Mouse (Mus musculus) neural tube, postnatal 0 days (tissue): ENCODE results near the gene Lingo3. TPM values are rescaled to one million over a fixed set of nuclear protein-coding genes. Genes with fewer than 3 reads are reported as not detected.
A peak's percentile ranks its signal among the peaks of the same experiment; 100 is the strongest.

Experiments used
- microRNA counts: library from miRNA; unstranded; fragments of <30 nt; microRNA quantifications from one replicate; lab custom pipeline; 2015
- microRNA-seq: library from miRNA; unstranded; fragments of <30 nt; microRNA quantifications from one replicate; pipeline ENCODE4, GENCODE M21; 2016
- polyA plus RNA-seq: library from polyadenylated mRNA; unstranded; fragments of >200 nt; fragmentation: Nextera tagmentation; extraction: Ambion mirVana; gene quantifications from 2 replicates; pipeline ENCODE4 v1.2.1, GENCODE M21; 2015

The Lingo3 gene
- polyA plus RNA-seq, result 28.9 and 30.1 TPM in 2 replicates

DNA sequence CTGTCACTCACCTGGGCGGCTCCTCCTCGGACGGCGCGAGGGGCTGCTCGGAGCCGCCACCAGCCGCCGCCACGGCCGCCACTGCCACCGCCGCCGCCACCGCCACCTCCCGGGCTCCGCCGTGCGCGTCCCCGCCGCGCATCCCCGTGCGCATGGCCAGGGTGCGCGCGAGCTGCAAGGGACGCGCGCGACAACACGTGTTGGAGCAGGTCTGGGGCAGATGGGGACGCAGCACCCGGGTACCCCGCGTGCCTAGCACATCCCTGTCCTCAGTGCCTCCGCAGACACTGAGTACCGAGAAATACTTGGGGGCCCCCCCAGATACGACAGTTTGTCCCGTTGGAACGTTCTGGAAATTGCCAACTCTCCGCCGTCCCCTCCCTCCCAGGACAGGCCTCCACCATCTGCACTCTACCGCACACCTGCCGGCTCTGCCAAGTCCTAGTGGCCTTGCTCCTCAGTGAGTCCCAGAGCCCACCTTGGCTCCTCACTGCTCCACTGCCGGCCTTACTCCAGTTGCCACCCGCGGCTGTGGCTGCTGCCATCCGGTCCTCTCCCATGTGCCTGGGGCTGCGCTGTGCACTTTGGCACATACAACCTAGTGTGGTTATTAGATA is at the start of gene Lingo3:
Lingo3 (minus strand) TSS at position 109 of the 617 bp plus-strand sequence.

DNA sequence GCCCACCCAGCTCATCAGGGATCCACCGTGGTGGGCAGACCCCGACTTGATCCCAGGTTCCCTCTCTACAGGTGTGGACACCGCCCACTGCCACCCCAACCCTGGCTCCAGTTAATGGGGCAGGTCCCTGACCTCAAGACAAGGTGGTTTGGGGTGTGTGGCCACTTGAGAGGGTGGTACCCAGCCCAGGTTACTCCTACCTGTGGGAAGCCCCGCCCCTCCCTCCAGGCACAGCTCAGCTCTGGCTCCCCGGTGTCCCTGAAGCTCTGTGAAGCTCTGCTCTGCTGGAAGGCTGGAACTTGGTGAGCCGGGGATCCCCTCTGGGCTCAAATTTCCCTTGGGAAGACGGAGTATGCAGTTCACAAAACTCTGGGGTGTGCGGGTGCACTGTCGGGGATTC is 27.7 kb upstream of the Lingo3 start, which contains the start of gene Tmprss9:
Tmprss9 (plus strand) TSS at position 268 of the 400 bp plus-strand sequence.

DNA sequence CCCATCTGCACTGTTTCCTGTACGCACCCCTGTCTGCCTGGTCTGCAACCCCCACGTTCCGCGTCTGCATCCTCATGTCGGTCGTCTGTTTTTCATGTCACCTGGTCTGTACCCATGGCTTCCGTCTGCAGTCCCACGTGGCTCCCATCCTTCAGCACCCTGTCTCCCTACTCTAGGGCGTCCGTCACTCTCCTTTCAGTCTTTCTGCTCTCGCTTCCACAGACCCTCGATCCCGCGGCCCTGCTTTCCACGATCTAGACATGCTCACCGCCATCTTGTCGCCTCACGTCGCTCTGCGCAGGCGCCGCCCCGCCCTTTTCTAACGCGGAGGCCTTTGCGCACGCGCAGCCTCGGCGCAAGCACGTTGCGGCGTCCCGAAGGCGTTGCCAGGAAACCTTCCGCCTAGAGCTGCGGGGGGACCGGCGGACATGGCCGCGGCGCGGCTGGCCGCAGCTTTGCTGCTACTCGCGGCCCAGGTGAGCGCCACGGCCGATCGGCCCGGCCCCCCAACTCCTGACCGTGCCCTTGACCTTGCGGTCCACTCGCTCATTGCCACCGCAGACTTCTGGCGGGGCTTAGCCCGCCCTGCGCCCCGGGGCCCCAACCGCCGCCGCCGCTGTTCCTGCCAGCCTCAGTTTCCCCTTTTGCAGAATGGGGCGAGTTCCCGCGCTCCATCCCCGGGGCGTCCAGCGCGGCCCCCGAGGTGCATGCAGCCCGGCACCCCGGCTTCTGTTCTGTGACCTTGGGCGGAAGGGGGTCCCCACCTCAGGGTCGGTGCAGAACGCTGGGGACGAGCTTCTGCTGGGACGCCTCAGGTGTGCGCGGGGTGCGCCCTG is 11.3 kb upstream of the Lingo3 start, which contains the start of the genes Lsm7 and Sppl2b:
Lsm7 (minus strand) TSS at position 297 of the 836 bp plus-strand sequence.
Sppl2b (plus strand) TSS at position 363 of the 836 bp plus-strand sequence.

DNA sequence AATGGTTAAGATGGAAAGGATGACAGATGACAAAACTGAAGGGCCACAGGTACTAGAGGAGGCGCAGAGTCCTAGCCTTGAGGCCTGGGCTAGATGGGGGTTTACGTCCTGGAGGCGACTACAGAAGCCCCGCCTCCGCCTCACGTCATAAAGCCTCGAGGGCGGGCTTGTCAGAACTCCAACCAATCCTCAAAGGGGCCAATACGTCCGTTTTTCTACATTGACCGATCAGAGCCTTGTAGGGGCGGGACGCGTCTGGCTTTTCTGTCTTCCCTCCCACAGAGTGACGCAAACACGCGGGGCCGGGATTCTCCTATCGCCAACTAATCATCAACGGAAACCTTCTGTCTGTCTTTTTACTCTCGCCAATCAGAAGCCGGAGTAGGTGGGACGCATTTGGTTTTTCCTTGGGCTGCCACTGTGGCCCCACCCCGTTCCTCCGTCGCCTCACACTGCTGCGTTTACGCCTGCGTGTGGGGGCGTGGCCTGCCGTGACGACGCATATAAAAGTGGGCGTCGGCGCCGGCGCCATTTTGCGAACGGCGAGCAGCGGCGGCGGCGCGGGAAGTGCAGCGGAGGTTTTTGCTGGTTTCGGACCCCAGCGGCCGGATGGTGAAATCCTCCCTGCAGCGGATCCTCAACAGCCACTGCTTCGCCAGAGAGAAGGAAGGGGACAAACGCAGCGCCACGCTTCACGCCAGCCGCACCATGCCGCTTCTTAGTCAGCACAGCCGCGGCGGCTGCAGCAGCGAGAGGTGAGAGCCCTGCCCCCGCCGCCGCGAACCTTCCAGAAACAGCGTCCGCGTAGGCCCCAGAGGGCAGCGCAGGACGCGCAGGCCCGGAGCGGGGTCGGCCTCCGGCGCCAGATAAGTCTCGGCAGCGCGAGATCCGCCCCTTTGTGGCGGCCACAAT is 17.4 kb downstream of the Lingo3 start, which contains the start of gene Oaz1:
Oaz1 (plus strand) TSS at position 506 of the 912 bp plus-strand sequence.

DNA sequence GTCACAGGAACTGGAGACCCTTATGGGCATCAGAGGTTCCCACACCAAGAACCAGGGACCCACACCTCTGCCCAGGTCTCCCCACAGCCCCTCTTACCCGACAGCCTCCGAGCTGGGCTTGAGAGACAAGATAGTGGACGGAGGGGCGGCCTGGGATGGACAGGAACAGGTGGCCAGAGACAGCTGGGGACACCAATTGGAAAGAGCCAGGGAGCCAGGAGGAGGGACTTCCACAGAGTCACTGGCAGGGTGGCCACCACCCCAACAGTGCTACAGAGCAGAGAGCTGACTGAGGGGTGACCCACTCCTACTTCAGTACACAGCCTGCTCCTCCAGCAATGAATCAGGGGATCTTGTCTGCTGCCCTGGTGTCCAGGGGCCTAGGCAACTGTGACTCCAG is 30.5 kb downstream of the Lingo3 start, which contains the start of gene Jsrp1:
Jsrp1 (minus strand) TSS at position 133 of the 400 bp plus-strand sequence.

DNA sequence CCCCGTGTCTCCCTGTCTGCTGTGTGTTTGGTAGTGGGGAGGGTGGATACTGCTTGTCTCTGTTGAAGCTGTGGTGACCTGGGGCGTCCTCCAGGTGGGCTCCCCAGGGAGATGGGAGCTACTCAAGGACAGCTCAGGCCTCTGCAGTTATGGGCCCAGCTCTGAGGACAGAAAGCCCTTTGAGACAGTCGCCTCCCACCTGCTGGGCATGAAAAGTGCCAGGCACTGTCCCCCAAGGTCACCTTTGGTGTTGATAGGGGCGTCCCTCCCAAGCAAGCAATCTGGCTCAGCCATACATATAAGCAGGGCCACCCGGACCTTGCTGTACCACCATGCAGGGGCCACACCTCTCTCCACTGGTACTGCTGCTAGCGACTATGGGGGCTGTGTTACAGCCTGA is 38.9 kb downstream of the Lingo3 start, which contains the start of gene Amh:
Amh (plus strand) TSS at position 328 of the 400 bp plus-strand sequence.

DNA sequence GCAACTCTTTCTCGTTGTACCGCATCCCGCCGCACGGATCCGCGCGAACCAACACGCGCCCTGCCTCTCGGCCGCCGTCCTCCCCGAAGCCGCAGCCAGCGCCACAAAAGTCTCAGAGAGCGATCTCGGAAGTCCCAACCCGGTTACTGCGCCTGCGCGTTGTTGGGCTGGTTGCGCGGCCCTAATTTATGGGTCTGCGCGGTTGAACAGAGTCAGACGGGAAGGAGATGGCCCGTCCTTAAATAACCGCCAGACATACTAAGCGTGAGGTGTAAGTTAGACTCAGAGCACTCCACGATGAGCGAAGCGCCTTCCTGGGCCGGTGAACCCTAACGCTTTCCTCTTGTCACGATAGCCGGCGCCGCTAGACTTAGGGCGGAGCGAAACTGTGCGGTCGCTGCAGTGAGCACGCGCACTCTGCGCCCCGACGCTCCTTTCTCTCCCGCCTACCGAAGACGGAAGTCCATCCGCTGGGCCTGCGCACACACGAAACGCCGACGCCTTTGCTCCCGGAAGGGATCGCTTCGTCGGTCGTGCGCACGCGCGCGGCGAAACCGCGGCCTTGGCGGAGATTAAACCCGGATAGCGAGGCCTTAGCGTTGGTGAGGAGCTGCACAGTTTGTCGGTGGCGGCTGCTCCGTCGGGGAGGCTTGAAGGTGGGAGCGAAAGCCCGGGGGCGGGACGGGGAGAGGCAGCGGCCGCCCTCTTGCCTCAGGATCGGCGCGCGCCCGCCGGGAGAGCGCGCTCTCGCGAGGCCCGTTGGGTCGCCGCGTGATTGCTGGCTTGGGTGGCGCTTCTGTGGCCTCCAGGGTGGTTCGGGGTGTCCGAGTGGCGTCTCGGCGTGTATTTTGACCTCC is 45.5 kb downstream of the Lingo3 start, which contains the start of the genes Sf3a2 and Plekhj1:
Sf3a2 (plus strand) TSS at position 49 of the 857 bp plus-strand sequence.
Plekhj1 (minus strand) TSS at position 477 of the 857 bp plus-strand sequence.

MicroRNAs within 50 kb of the gene (microRNA counts, 519-probe panel; counts per million panel counts)
- microRNA mmu-miR-1982 (lab: Ali Mortazavi, UCI), result 40.5 counts per million

Small RNA genes lying within 50 kb of the gene (microRNA-seq; reads per million reads assigned to microRNA genes)
- gene Mir1982, result 5.2 reads per million, percentile 12 among the genes with 10 or more reads in this experiment

Other genes starting within 250 kb of the Lingo3 start
- gene Scamp4, start 241.2 kb downstream of the Lingo3 start, polyA plus RNA-seq, result 73.3 and 73.4 TPM in 2 replicates
- 3.3 and 5.1 TPM in 2 replicates for gene Adat3, start 241.2 kb downstream of the Lingo3 start, polyA plus RNA-seq
- 1.1 and 1.5 TPM in 2 replicates for gene Gm49322, start 238.0 kb downstream of the Lingo3 start, polyA plus RNA-seq
- 97.4 and 99.0 TPM in 2 replicates for gene Csnk1g2, start 221.2 kb downstream of the Lingo3 start, polyA plus RNA-seq
- 115 and 116 TPM in 2 replicates for gene Btbd2, start 187.0 kb downstream of the Lingo3 start, polyA plus RNA-seq
- gene Mknk2, start 165.9 kb downstream of the Lingo3 start, polyA plus RNA-seq, result 39.0 and 43.5 TPM in 2 replicates
- gene Mob3a, start 142.1 kb downstream of the Lingo3 start, polyA plus RNA-seq, result 38.3 and 41.4 TPM in 2 replicates
- 42.0 and 58.3 TPM in 2 replicates for gene Izumo4, start 141.9 kb downstream of the Lingo3 start, polyA plus RNA-seq
- gene Ap3d1, start 101.8 kb downstream of the Lingo3 start, polyA plus RNA-seq, result 107 and 110 TPM in 2 replicates
- gene Dot1l, start 88.8 kb downstream of the Lingo3 start, polyA plus RNA-seq, result 11.0 and 15.3 TPM in 2 replicates
- gene Sf3a2, start 45.8 kb downstream of the Lingo3 start, polyA plus RNA-seq, result 44.2 and 49.1 TPM in 2 replicates
- gene Plekhj1, start 45.4 kb downstream of the Lingo3 start, polyA plus RNA-seq, result 108 and 123 TPM in 2 replicates
- 0.21 and 0.27 TPM in 2 replicates for gene Amh, start 38.8 kb downstream of the Lingo3 start, polyA plus RNA-seq
- 2.4 and 2.7 TPM in 2 replicates for gene Jsrp1, start 30.5 kb downstream of the Lingo3 start, polyA plus RNA-seq
- gene Oaz1, start 17.4 kb downstream of the Lingo3 start, polyA plus RNA-seq, result 1,152 and 1,281 TPM in 2 replicates
- 271 and 277 TPM in 2 replicates for gene Lsm7, start 11.2 kb upstream of the Lingo3 start, polyA plus RNA-seq
- 79.8 and 90.2 TPM in 2 replicates for gene Sppl2b, start 11.2 kb upstream of the Lingo3 start, polyA plus RNA-seq
- 0.10 and 0.27 TPM in 2 replicates for gene Tmprss9, start 27.8 kb upstream of the Lingo3 start, polyA plus RNA-seq
- gene Timm13, start 56.9 kb upstream of the Lingo3 start, polyA plus RNA-seq, result 389 and 390 TPM in 2 replicates
- gene Lmnb2, start 74.2 kb upstream of the Lingo3 start, polyA plus RNA-seq, result 20.9 and 25.2 TPM in 2 replicates
- 9.8 and 11.4 TPM in 2 replicates for gene Gadd45b, start 86.0 kb upstream of the Lingo3 start, polyA plus RNA-seq
- gene Gng7, start 170.9 kb upstream of the Lingo3 start, polyA plus RNA-seq, result 26.8 and 31.7 TPM in 2 replicates
- gene Diras1, start 181.6 kb upstream of the Lingo3 start, polyA plus RNA-seq, result 70.0 and 88.4 TPM in 2 replicates
- gene Slc39a3, start 193.4 kb upstream of the Lingo3 start, polyA plus RNA-seq, result 36.6 and 41.3 TPM in 2 replicates
- gene Sgta, start 216.1 kb upstream of the Lingo3 start, polyA plus RNA-seq, result 246 and 290 TPM in 2 replicates
- gene Thop1, start 226.0 kb upstream of the Lingo3 start, polyA plus RNA-seq, result 37.7 and 40.4 TPM in 2 replicates